Mouse (Mus musculus): ENCODE results near the gene Slc1a1. TPM values are rescaled to one million over a fixed set of nuclear protein-coding genes. Genes with fewer than 3 reads are reported as not detected.

The Slc1a1 gene
- polyA plus RNA-seq, 1 experiment from 2014 or later = 0.79 TPM

- Histone ChIP-seq H3K9me3 (replicated peaks; ENCODE audit: control insufficient read depth, low read length) (no peaks in the 10 kb centered on the region), H3K9ac (replicated peaks; ENCODE audit: low read length) (no peak overlapping the region), H3K4me2 (ENCODE audit: low read depth, low read length) (no peak overlapping the region), H3K27me3 (ENCODE audit: control insufficient read depth, insufficient read depth, low read length) (no peaks in the 10 kb centered on the region), H3K36me3 (replicated peaks; ENCODE audit: control insufficient read depth, insufficient read depth, low read depth, low read length) (no peaks in the 10 kb centered on the region), H3K4me1 (ENCODE audit: control insufficient read depth, insufficient read depth, low read length) (no peaks in the 10 kb centered on the region), H3K27ac (replicated peaks; ENCODE audit: low read depth, low read length) (no peak overlapping the region), H3K4me3 (ENCODE audit: low read depth, low read length) (no peak overlapping the region)
- ATAC-seq (replicated peaks; ENCODE audit: insufficient number of reproducible peaks, low FRiP score, low TSS enrichment, low read depth) = no peak
- 86% methylated on average over 11 of the region's 11 CpGs for WGBS
- DNase-seq (ENCODE audit: low spot score) = no peak
These were observed 27.9 kb upstream of the Slc1a1 start for GRCm38 (mm10) chr19:28806821-28807496.

- no peaks in the 10 kb centered on the region for H3K27me3 ChIP-seq (ENCODE audit: control insufficient read depth, insufficient read depth, low read length)
- H3K4me3 ChIP-seq (ENCODE audit: low read depth, low read length) = no peak overlapping the region
- 52% methylated on average over 2 of the region's 2 CpGs for WGBS
- DNase-seq (ENCODE audit: low spot score) = no peak
- no peak for ATAC-seq (replicated peaks; ENCODE audit: insufficient number of reproducible peaks, low FRiP score, low TSS enrichment, low read depth)
- H3K4me1 ChIP-seq (ENCODE audit: control insufficient read depth, insufficient read depth, low read length) = no peaks in the 10 kb centered on the region
- no peak overlapping the region for H3K9ac ChIP-seq (replicated peaks; ENCODE audit: low read length)
- H3K4me2 ChIP-seq (ENCODE audit: low read depth, low read length) = no peak overlapping the region
- H3K9me3 ChIP-seq (replicated peaks; ENCODE audit: control insufficient read depth, low read length) = no peaks in the 10 kb centered on the region
- H3K27ac ChIP-seq (replicated peaks; ENCODE audit: low read depth, low read length) = no peak overlapping the region
- no peaks in the 10 kb centered on the region for H3K36me3 ChIP-seq (replicated peaks; ENCODE audit: control insufficient read depth, insufficient read depth, low read depth, low read length)
These were observed 27.4 kb upstream of the Slc1a1 start for GRCm38 (mm10) chr19:28807497-28807871.

GRCm38 (mm10) chr19:28818286-28818685 lies 16.6 kb upstream of the Slc1a1 start:
- 77% methylated on average over 4 of the region's 4 CpGs for WGBS
- Histone ChIP-seq H3K4me2 (ENCODE audit: low read depth, low read length) (no peak overlapping the region), H3K9me3 (replicated peaks; ENCODE audit: control insufficient read depth, low read length) (no peaks in the 10 kb centered on the region), H3K4me3 (ENCODE audit: low read depth, low read length) (no peak overlapping the region), H3K4me1 (ENCODE audit: control insufficient read depth, insufficient read depth, low read length) (no peaks in the 10 kb centered on the region), H3K36me3 (replicated peaks; ENCODE audit: control insufficient read depth, insufficient read depth, low read depth, low read length) (no peaks in the 10 kb centered on the region), H3K27ac (replicated peaks; ENCODE audit: low read depth, low read length) (no peak overlapping the region), H3K27me3 (ENCODE audit: control insufficient read depth, insufficient read depth, low read length) (no peaks in the 10 kb centered on the region), H3K9ac (replicated peaks; ENCODE audit: low read length) (no peak overlapping the region)
- DNase-seq (ENCODE audit: low spot score) (peak; percentile 68), ATAC-seq (replicated peaks; ENCODE audit: insufficient number of reproducible peaks, low FRiP score, low TSS enrichment, low read depth) (no peak)

- 37% methylated on average over 15 of the region's 15 CpGs for WGBS
- Histone ChIP-seq H3K9me3 (replicated peaks; ENCODE audit: control insufficient read depth, low read length) (no peaks in the 10 kb centered on the region), H3K36me3 (replicated peaks; ENCODE audit: control insufficient read depth, insufficient read depth, low read depth, low read length) (no peaks in the 10 kb centered on the region), H3K4me3 (ENCODE audit: low read depth, low read length) (no peak overlapping the region), H3K4me2 (ENCODE audit: low read depth, low read length) (no peak overlapping the region), H3K27ac (replicated peaks; ENCODE audit: low read depth, low read length) (no peak overlapping the region), H3K9ac (replicated peaks; ENCODE audit: low read length) (no peak overlapping the region), H3K27me3 (ENCODE audit: control insufficient read depth, insufficient read depth, low read length) (no peaks in the 10 kb centered on the region), H3K4me1 (ENCODE audit: control insufficient read depth, insufficient read depth, low read length) (no peaks in the 10 kb centered on the region)
- no peak for ATAC-seq (replicated peaks; ENCODE audit: insufficient number of reproducible peaks, low FRiP score, low TSS enrichment, low read depth)
- DNase-seq (ENCODE audit: low spot score) = no peak
These were observed 7.0 kb upstream of the Slc1a1 start for GRCm38 (mm10) chr19:28827697-28828328.

- Histone ChIP-seq H3K9ac (replicated peaks; ENCODE audit: low read length) (no peak overlapping the region), H3K27me3 (ENCODE audit: control insufficient read depth, insufficient read depth, low read length) (peaks cover 21% of the 10 kb centered on the region), H3K4me1 (ENCODE audit: control insufficient read depth, insufficient read depth, low read length) (no peaks in the 10 kb centered on the region; the same call in none of the 2 replicates), H3K27ac (replicated peaks; ENCODE audit: low read depth, low read length) (no peak overlapping the region), H3K4me3 (ENCODE audit: low read depth, low read length) (no peak overlapping the region), H3K36me3 (replicated peaks; ENCODE audit: control insufficient read depth, insufficient read depth, low read depth, low read length) (no peaks in the 10 kb centered on the region), H3K9me3 (replicated peaks; ENCODE audit: control insufficient read depth, low read length) (no peaks in the 10 kb centered on the region), H3K4me2 (ENCODE audit: low read depth, low read length) (no peak overlapping the region)
- DNase-seq (ENCODE audit: low spot score) (no peak), ATAC-seq (replicated peaks; ENCODE audit: insufficient number of reproducible peaks, low FRiP score, low TSS enrichment, low read depth) (no peak)
These were observed 3.5 kb upstream of the Slc1a1 start for GRCm38 (mm10) chr19:28831324-28831723.

GRCm38 (mm10) chr19:28832605-28833004 lies 2.2 kb upstream of the Slc1a1 start:
- 82% methylated on average over 3 of the region's 3 CpGs for WGBS
- peaks cover 24% of the 10 kb centered on the region for H3K27me3 ChIP-seq (ENCODE audit: control insufficient read depth, insufficient read depth, low read length)
- no peaks in the 10 kb centered on the region for H3K9me3 ChIP-seq (replicated peaks; ENCODE audit: control insufficient read depth, low read length)
- H3K4me1 ChIP-seq (ENCODE audit: control insufficient read depth, insufficient read depth, low read length) = no peaks in the 10 kb centered on the region; the same call in none of the 2 replicates
- H3K27ac ChIP-seq (replicated peaks; ENCODE audit: low read depth, low read length) = no peak overlapping the region
- DNase-seq (ENCODE audit: low spot score) (no peak), ATAC-seq (replicated peaks; ENCODE audit: insufficient number of reproducible peaks, low FRiP score, low TSS enrichment, low read depth) (no peak)
- H3K36me3 ChIP-seq (replicated peaks; ENCODE audit: control insufficient read depth, insufficient read depth, low read depth, low read length) = no peaks in the 10 kb centered on the region
- H3K4me2 ChIP-seq (ENCODE audit: low read depth, low read length) = no peak overlapping the region
- no peak overlapping the region for H3K4me3 ChIP-seq (ENCODE audit: low read depth, low read length)
- no peak overlapping the region for H3K9ac ChIP-seq (replicated peaks; ENCODE audit: low read length)

- H3K9ac ChIP-seq (replicated peaks; ENCODE audit: low read length) = no peak overlapping the region
- peaks cover 24% of the 10 kb centered on the region for H3K27me3 ChIP-seq (ENCODE audit: control insufficient read depth, insufficient read depth, low read length)
- 4% methylated on average over 10 of the region's 10 CpGs for whole genome bisulfite sequencing
- DNase-seq (ENCODE audit: low spot score) (peak; percentile 36), ATAC-seq (replicated peaks; ENCODE audit: insufficient number of reproducible peaks, low FRiP score, low TSS enrichment, low read depth) (peak; percentile 14; the same call in 1 of the 2 replicates)
- peak overlapping the region; percentile 98 for H3K4me2 ChIP-seq (ENCODE audit: low read depth, low read length)
- H3K9me3 ChIP-seq (replicated peaks; ENCODE audit: control insufficient read depth, low read length) = no peaks in the 10 kb centered on the region
- no peak overlapping the region for H3K27ac ChIP-seq (replicated peaks; ENCODE audit: low read depth, low read length)
- H3K4me1 ChIP-seq (ENCODE audit: control insufficient read depth, insufficient read depth, low read length) = no peaks in the 10 kb centered on the region; the same call in none of the 2 replicates
- H3K4me3 ChIP-seq (ENCODE audit: low read depth, low read length) = peak overlapping the region; percentile 55
- no peaks in the 10 kb centered on the region for H3K36me3 ChIP-seq (replicated peaks; ENCODE audit: control insufficient read depth, insufficient read depth, low read depth, low read length)
These were observed 461 bp upstream of the Slc1a1 start for GRCm38 (mm10) chr19:28834388-28834787.

- peak overlapping the region; percentile 98 for H3K4me2 ChIP-seq (ENCODE audit: low read depth, low read length)
- DNase-seq (ENCODE audit: low spot score) = no peak
These were observed 633 bp downstream of the Slc1a1 start for GRCm38 (mm10) chr19:28835500-28835864.

More at GRCm38 (mm10) chr19:28835500-28835864, 633 bp downstream of the Slc1a1 start:
- 8% methylated on average over 9 of the region's 9 CpGs for WGBS
- no peak overlapping the region for H3K27ac ChIP-seq (replicated peaks; ENCODE audit: low read depth, low read length)
- no peaks in the 10 kb centered on the region for H3K36me3 ChIP-seq (replicated peaks; ENCODE audit: control insufficient read depth, insufficient read depth, low read depth, low read length)
- peaks cover 24% of the 10 kb centered on the region for H3K27me3 ChIP-seq (ENCODE audit: control insufficient read depth, insufficient read depth, low read length)
- H3K9me3 ChIP-seq (replicated peaks; ENCODE audit: control insufficient read depth, low read length) = no peaks in the 10 kb centered on the region
- no peaks in the 10 kb centered on the region; the same call in none of the 2 replicates for H3K4me1 ChIP-seq (ENCODE audit: control insufficient read depth, insufficient read depth, low read length)
- no peak for ATAC-seq (replicated peaks; ENCODE audit: insufficient number of reproducible peaks, low FRiP score, low TSS enrichment, low read depth)
- peak overlapping the region; percentile 55 for H3K4me3 ChIP-seq (ENCODE audit: low read depth, low read length)
- H3K9ac ChIP-seq (replicated peaks; ENCODE audit: low read length) = peak overlapping the region; percentile 47
